Mouse (Mus musculus): ENCODE measurements around the gene Ubtd1. TPM values are rescaled to one million over a fixed set of nuclear protein-coding genes. Genes with fewer than 3 reads are reported as not detected.
A peak's percentile ranks its signal among the peaks of the same experiment; 100 is the strongest.

Gene Ubtd1
- polyA plus RNA-seq, 1 experiment from 2014 or later: 9.5 TPM

GRCm38 (mm10) chr19:42015001-42015400 is 33.4 kb downstream of the Ubtd1 start:
- DNase-seq (ENCODE audit: low spot score): no peak
- Histone ChIP-seq H3K4me3 (no peak overlapping the region), H3K36me3 (no peaks in the 10 kb centered on the region), H3K9me3 (replicated peaks) (no peaks in the 10 kb centered on the region), H3K27me3 (ENCODE audit: low read depth, poor library complexity, severe bottlenecking) (no peaks in the 10 kb centered on the region), H3K4me1 (peaks cover 36% of the 10 kb centered on the region), H3K27ac (replicated peaks) (no peak overlapping the region)
- 81% methylated on average over 6 of the region's 6 CpGs for WGBS

GRCm38 (mm10) chr19:42016251-42016650 is 34.7 kb downstream of the Ubtd1 start:
- 0 out of 2 replicates have a peak overlapping the region, but pooled peaks have one; percentile 43 for H3K27ac ChIP-seq (replicated peaks)
- H3K9me3 ChIP-seq (replicated peaks): no peaks in the 10 kb centered on the region
- WGBS: 74% methylated on average over 4 of the region's 4 CpGs
- H3K4me1 ChIP-seq: peaks cover 32% of the 10 kb centered on the region
- H3K27me3 ChIP-seq (ENCODE audit: low read depth, poor library complexity, severe bottlenecking): no peaks in the 10 kb centered on the region
- no peak for DNase-seq (ENCODE audit: low spot score)
- H3K36me3 ChIP-seq: no peaks in the 10 kb centered on the region
- H3K4me3 ChIP-seq: no peak overlapping the region

- no peaks in the 10 kb centered on the region for H3K27me3 ChIP-seq (ENCODE audit: low read depth, poor library complexity, severe bottlenecking)
- DNase-seq (ENCODE audit: low spot score): no peak
- no peaks in the 10 kb centered on the region for H3K9me3 ChIP-seq (replicated peaks)
- H3K4me1 ChIP-seq: peaks cover 38% of the 10 kb centered on the region
- no peak overlapping the region for H3K4me3 ChIP-seq
- H3K27ac ChIP-seq (replicated peaks): peak overlapping the region; percentile 50
- 59% methylated on average over 5 of the region's 5 CpGs for WGBS
- H3K36me3 ChIP-seq: no peaks in the 10 kb centered on the region
These were observed 35.3 kb downstream of the Ubtd1 start for GRCm38 (mm10) chr19:42016840-42017239.

DNA sequence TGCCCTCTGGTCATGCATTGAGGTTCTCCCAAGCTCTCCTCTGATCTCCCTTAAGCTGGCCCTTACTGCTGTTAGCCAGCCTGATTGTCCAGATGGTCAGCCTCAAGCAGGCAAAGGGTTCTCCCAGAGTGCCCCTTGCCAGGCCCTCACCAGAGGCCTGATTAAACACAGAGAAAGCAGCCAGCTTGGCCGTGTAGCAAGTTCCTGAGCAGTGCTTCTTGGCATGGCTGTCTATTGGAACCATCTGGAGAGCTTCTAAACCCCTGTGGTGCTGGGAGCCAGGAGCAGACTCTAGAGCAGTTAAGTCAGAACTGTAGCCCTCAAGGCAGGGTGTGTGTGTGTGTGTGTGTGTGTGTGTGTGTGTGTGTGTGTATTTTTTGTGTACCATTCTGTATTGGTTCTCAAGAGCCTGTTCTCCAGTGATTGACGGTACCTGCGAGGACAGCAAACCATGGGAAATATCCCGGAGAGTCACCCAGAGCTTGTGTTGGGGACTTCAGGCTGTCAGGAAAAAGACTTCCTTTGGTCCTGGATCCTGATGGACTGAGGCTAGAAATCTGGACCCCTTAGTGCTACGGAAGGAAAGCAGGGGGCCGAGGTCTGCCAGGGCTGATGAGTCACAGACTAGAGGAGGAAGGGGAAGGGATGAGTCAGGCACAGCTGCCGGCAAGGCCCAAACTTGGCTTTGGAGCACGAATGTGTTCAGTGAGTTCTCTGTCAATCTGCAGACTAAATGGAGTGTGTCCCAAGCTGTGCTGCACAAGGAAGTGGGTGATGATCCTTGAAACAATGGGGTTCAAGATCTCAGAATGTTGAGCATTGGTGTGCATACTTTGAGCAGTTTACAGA is 36.1 kb downstream of the Ubtd1 start:
- WGBS: 80% methylated on average over 8 of the region's 8 CpGs
- H3K4me1 ChIP-seq: peaks cover 46% of the 10 kb centered on the region
- H3K27me3 ChIP-seq (ENCODE audit: low read depth, poor library complexity, severe bottlenecking): no peaks in the 10 kb centered on the region
- H3K4me3 ChIP-seq: no peak overlapping the region
- H3K36me3 ChIP-seq: no peaks in the 10 kb centered on the region
- no peak for DNase-seq (ENCODE audit: low spot score)
- H3K9me3 ChIP-seq (replicated peaks): no peaks in the 10 kb centered on the region
- peak overlapping the region; percentile 50 for H3K27ac ChIP-seq (replicated peaks)

- no peaks in the 10 kb centered on the region for H3K27me3 ChIP-seq (ENCODE audit: low read depth, poor library complexity, severe bottlenecking)
- WGBS: 39% methylated on average over 4 of the region's 4 CpGs
- H3K9me3 ChIP-seq (replicated peaks): no peaks in the 10 kb centered on the region
- no peak for DNase-seq (ENCODE audit: low spot score)
- H3K27ac ChIP-seq (replicated peaks): no peak overlapping the region; the same call in 1 of the 2 replicates
- peaks cover 47% of the 10 kb centered on the region for H3K4me1 ChIP-seq
- H3K4me3 ChIP-seq: no peak overlapping the region
- H3K36me3 ChIP-seq: no peaks in the 10 kb centered on the region
These were observed 37.5 kb downstream of the Ubtd1 start for GRCm38 (mm10) chr19:42019011-42019522.

- Histone ChIP-seq H3K27me3 (ENCODE audit: low read depth, poor library complexity, severe bottlenecking) (no peaks in the 10 kb centered on the region), H3K4me3 (no peak overlapping the region), H3K36me3 (no peaks in the 10 kb centered on the region), H3K9me3 (replicated peaks) (no peaks in the 10 kb centered on the region), H3K4me1 (peaks cover 34% of the 10 kb centered on the region), H3K27ac (replicated peaks) (0 out of 2 replicates have a peak overlapping the region, but pooled peaks have one; percentile 17)
- 63% methylated on average over 10 of the region's 10 CpGs for WGBS
- no peak for DNase-seq (ENCODE audit: low spot score)
These were observed 40.3 kb downstream of the Ubtd1 start for GRCm38 (mm10) chr19:42021681-42022541.

DNA sequence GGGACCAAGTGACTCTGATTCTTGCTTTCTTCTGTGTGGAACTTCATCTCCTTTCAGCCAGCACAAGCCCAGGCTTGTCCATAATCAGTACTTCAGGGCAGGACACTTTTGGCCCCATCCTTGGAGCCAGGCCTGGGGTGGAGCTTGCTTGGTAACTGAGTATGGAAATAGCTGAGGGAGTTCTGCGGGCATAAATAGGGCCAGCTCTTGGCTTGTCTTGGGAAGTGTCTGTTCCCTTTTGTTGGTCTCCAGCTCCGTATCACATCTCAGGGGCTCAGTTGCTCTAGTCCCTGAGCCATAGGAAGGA is 40.9 kb downstream of the Ubtd1 start:
- no peaks in the 10 kb centered on the region for H3K36me3 ChIP-seq
- peak overlapping the region; percentile 17; the same call in 1 of the 2 replicates for H3K27ac ChIP-seq (replicated peaks)
- DNase-seq (ENCODE audit: low spot score): no peak
- no peaks in the 10 kb centered on the region for H3K27me3 ChIP-seq (ENCODE audit: low read depth, poor library complexity, severe bottlenecking)
- H3K9me3 ChIP-seq (replicated peaks): no peaks in the 10 kb centered on the region
- WGBS: 79% methylated on average over 2 of the region's 2 CpGs
- no peak overlapping the region for H3K4me3 ChIP-seq
- H3K4me1 ChIP-seq: peaks cover 29% of the 10 kb centered on the region

DNA sequence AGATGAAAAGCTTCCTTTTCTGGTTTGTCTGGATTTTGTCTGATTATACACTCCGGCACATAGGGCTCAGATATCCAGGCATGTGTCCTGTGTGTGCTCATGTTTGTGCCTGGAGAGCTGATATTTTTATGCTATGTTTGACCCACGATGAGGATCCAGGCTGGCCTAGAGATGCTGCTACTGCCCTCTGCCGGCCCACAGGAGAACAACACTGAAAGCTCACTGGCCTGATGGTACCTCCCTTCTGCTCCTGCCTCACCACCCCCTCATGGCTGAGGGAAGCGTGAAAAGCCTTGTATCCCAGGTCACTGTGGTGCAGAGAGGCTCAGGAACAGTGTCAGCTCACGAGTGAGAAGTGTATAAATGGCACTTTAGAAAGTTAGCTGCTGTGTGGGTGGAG is 44.6 kb downstream of the Ubtd1 start:
- Histone ChIP-seq H3K4me3 (no peak overlapping the region), H3K36me3 (no peaks in the 10 kb centered on the region), H3K27me3 (ENCODE audit: low read depth, poor library complexity, severe bottlenecking) (no peaks in the 10 kb centered on the region), H3K9me3 (replicated peaks) (no peaks in the 10 kb centered on the region), H3K4me1 (peaks cover 16% of the 10 kb centered on the region), H3K27ac (replicated peaks) (no peak overlapping the region)
- WGBS: 12% methylated on average over 5 of the region's 5 CpGs
- peak; percentile 76 for DNase-seq (ENCODE audit: low spot score)

DNA sequence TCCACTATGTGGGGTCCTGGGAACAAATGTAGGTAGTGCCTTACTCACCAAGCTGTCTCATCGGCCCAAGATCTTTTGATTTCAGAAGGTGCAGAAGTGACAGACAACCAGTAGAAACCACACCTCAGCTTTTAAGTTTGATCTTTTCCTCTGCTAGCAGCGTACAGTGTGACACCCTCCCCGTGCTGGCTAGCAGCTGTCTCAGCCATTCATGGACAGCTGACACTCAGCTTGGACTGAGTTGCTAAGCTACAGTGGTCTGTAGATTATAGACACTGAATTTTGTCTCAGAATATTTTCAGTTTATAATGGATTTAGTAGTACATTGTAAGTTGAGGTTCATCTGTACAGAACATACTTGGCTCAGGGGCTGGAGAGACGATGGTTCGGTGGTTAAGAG is 49.5 kb downstream of the Ubtd1 start:
- Histone ChIP-seq H3K9me3 (replicated peaks) (no peaks in the 10 kb centered on the region), H3K27me3 (ENCODE audit: low read depth, poor library complexity, severe bottlenecking) (no peaks in the 10 kb centered on the region), H3K4me1 (peaks cover 18% of the 10 kb centered on the region), H3K4me3 (no peak overlapping the region), H3K36me3 (peaks cover 5% of the 10 kb centered on the region; the same call in 1 of the 2 replicates), H3K27ac (replicated peaks) (no peak overlapping the region)
- 86% methylated on average over 5 of the region's 5 CpGs for WGBS
- DNase-seq (ENCODE audit: low spot score): no peak

DNA sequence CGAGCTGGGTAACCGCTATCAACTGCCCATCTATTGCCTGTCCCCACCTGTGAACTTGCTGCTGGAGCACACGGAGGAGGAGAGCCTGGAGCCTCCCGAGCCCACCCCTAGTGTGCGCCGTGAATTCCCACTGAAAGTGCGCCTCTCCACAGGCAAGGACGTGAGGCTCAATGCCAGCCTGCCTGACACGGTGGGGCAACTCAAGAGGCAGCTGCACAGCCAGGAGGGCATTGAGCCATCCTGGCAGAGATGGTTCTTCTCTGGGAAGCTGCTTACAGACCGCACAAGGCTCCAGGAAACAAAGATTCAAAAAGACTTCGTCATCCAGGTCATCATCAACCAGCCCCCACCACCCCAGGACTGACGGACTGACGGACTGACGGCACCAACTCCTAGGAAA is 52.0 kb downstream of the Ubtd1 start:
- DNase-seq (ENCODE audit: low spot score): no peak

DNA sequence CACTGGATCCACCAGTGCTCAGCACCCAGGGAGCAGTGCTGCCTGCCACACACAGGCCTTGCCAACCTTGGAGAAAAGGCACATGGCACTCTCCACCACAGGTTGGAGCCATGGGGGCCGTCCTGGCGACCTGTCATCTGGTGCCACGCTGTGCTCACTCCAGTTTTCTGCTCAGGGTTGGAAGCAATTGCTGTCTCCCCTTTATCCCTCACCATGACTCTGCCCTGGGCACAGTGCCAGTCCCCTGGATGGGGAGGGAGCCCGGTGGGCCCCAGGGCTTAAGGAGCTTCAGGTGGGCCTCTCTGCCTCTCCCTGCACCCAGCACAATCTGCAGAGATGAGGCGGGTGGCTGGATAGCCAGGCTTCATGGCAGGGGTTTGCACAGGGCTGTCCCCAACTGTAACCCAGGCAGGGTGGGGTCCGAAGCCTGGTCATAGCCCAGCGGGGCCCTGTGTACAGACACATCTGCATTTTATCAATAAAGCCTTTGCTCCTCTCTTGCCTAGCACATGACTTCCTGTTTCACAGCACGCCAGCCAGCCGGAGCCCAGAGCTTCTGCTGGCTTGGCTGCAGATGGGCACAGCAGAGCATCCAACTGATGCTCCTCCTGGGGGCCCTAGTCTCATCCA is 52.7 kb downstream of the Ubtd1 start:
- WGBS: 79% methylated on average over 9 of the region's 9 CpGs
- peak overlapping the region; percentile 46; the same call in 1 of the 2 replicates for H3K27ac ChIP-seq (replicated peaks)

More for the DNA sequence above, 52.0 kb downstream of the Ubtd1 start:
- Histone ChIP-seq H3K4me3 (no peak overlapping the region), H3K36me3 (peaks cover 5% of the 10 kb centered on the region; the same call in 1 of the 2 replicates), H3K9me3 (replicated peaks) (no peaks in the 10 kb centered on the region), H3K27ac (replicated peaks) (no peak overlapping the region), H3K4me1 (peaks cover 18% of the 10 kb centered on the region), H3K27me3 (ENCODE audit: low read depth, poor library complexity, severe bottlenecking) (no peaks in the 10 kb centered on the region)
- WGBS: 84% methylated on average over 14 of the region's 14 CpGs

GRCm38 (mm10) chr19:42034881-42035455 is 53.4 kb downstream of the Ubtd1 start:
- Histone ChIP-seq H3K27ac (replicated peaks) (0 out of 2 replicates have a peak overlapping the region, but pooled peaks have one; percentile 52), H3K36me3 (peaks cover 5% of the 10 kb centered on the region; the same call in 1 of the 2 replicates), H3K27me3 (ENCODE audit: low read depth, poor library complexity, severe bottlenecking) (0 out of 2 replicates have a peak, but pooled peaks cover 1% of the 10 kb centered on the region), H3K9me3 (replicated peaks) (no peaks in the 10 kb centered on the region), H3K4me3 (no peak overlapping the region), H3K4me1 (peaks cover 18% of the 10 kb centered on the region)
- 64% methylated on average over 11 of the region's 11 CpGs for WGBS
- DNase-seq (ENCODE audit: low spot score): no peak

More for the DNA sequence above, 52.7 kb downstream of the Ubtd1 start:
- DNase-seq (ENCODE audit: low spot score): no peak
- Histone ChIP-seq H3K9me3 (replicated peaks) (no peaks in the 10 kb centered on the region), H3K27me3 (ENCODE audit: low read depth, poor library complexity, severe bottlenecking) (no peaks in the 10 kb centered on the region), H3K4me1 (peaks cover 18% of the 10 kb centered on the region), H3K4me3 (peak overlapping the region; percentile 4; the same call in 1 of the 2 replicates), H3K36me3 (peaks cover 5% of the 10 kb centered on the region; the same call in 1 of the 2 replicates)
